Mouse (Mus musculus) granulocyte monocyte progenitor cell, adult 5-6 weeks (primary cell): Measurements from ENCODE around the gene Pitx2. TPM values are rescaled to one million over a fixed set of nuclear protein-coding genes. Genes with fewer than 3 reads are reported as not detected.

ENCODE experiments used
- ATAC-seq: replicated peaks from 2 replicates; pipeline ENCODE4 v1.8.0; 2016; ENCODE audit warnings: mild to moderate bottlenecking, moderate TSS enrichment, inconsistent platforms; ENCODE audit not compliant: poor library complexity, severe bottlenecking
- total RNA-seq, 2 experiments: library from RNA; stranded (forward) in 1 of 2; stranded (reverse) in 1 of 2; fragments of 200-712, 200-1000 nt in 1 of 2; fragments of >200 nt in 1 of 2; fragmentation: Nextera tagmentation in 1 of 2; gene quantifications; 2 replicates each; pipeline ENCODE4 v1.2.3; 2014 to 2017

The Pitx2 gene
- total RNA-seq, 2 experiments from 2014 or later = not detected

- ATAC-seq = no peak
Measured at GRCm38 (mm10) chr3:129238664-129239258, 39.1 kb downstream of the Pitx2 start.

- ATAC-seq = no peak
Measured at GRCm38 (mm10) chr3:129250997-129251396, 51.3 kb downstream of the Pitx2 start.

- ATAC-seq = no peak
Measured at GRCm38 (mm10) chr3:129254246-129254645, 54.6 kb downstream of the Pitx2 start.

- no peak for ATAC-seq
Measured at GRCm38 (mm10) chr3:129256283-129256682, 56.6 kb downstream of the Pitx2 start.

- peak; percentile 46; the same call in 1 of the 2 replicates for ATAC-seq
Measured at GRCm38 (mm10) chr3:129256766-129257165, 57.1 kb downstream of the Pitx2 start.

GRCm38 (mm10) chr3:129258497-129258896 lies 58.8 kb downstream of the Pitx2 start:
- ATAC-seq = 0 out of 2 replicates have a peak, but pooled peaks have one; percentile 37

Other genes starting within 250 kb of the Pitx2 start
- not detected in 2 replicates for gene Enpep, start 132.8 kb downstream of the Pitx2 start, total RNA-seq (2014; fragmentation: Nextera tagmentation)
- gene Enpep, start 132.8 kb downstream of the Pitx2 start, total RNA-seq (2017) = not detected in 2 replicates